Mouse (Mus musculus) Muller cell, postnatal 12 days (primary cell): ENCODE data around the gene N4bp1.

Experiments
- DNase-seq: peaks from one replicate; pipeline ENCODE4 v3.0.0-alpha.2; 2015; ENCODE audit errors: inconsistent ontology term

Gene N4bp1

GRCm38 (mm10) chr8:86897726-86898419, 12.8 kb upstream of the N4bp1 start:
- DNase-seq = no peak

GRCm38 (mm10) chr8:86895390-86895789, 10.3 kb upstream of the N4bp1 start:
- DNase-seq = no peak

GRCm38 (mm10) chr8:86894194-86894761, 9.2 kb upstream of the N4bp1 start:
- DNase-seq = no peak

- peak; percentile 50 for DNase-seq
These were observed 8.5 kb upstream of the N4bp1 start for GRCm38 (mm10) chr8:86893554-86893953.

- DNase-seq = no peak
These were observed 6.5 kb upstream of the N4bp1 start for GRCm38 (mm10) chr8:86891533-86891932.

- peak; percentile 97 for DNase-seq
These were observed 3.2 kb upstream of the N4bp1 start for GRCm38 (mm10) chr8:86888058-86888939.

- peak; percentile 59 for DNase-seq
These were observed 991 bp downstream of the N4bp1 start for GRCm38 (mm10) chr8:86884067-86884466.

- no peak for DNase-seq
These were observed 2.2 kb downstream of the N4bp1 start for GRCm38 (mm10) chr8:86882568-86883478.

- no peak for DNase-seq
These were observed 3.1 kb downstream of the N4bp1 start for GRCm38 (mm10) chr8:86881951-86882350.

GRCm38 (mm10) chr8:86881068-86881609, 3.9 kb downstream of the N4bp1 start:
- no peak for DNase-seq

- no peak for DNase-seq
These were observed 8.2 kb downstream of the N4bp1 start for GRCm38 (mm10) chr8:86876831-86877230.

GRCm38 (mm10) chr8:86874055-86874454, 11.0 kb downstream of the N4bp1 start:
- DNase-seq = no peak

GRCm38 (mm10) chr8:86873151-86873550, 11.9 kb downstream of the N4bp1 start:
- DNase-seq = peak; percentile 91

- DNase-seq = no peak
These were observed 12.8 kb downstream of the N4bp1 start for GRCm38 (mm10) chr8:86872097-86872815.

GRCm38 (mm10) chr8:86871421-86871820, 13.6 kb downstream of the N4bp1 start:
- DNase-seq = no peak

GRCm38 (mm10) chr8:86870771-86871170, 14.3 kb downstream of the N4bp1 start:
- DNase-seq = no peak

- no peak for DNase-seq
These were observed 17.0 kb downstream of the N4bp1 start for GRCm38 (mm10) chr8:86868041-86868440.

- no peak for DNase-seq
These were observed 20.3 kb downstream of the N4bp1 start for GRCm38 (mm10) chr8:86864764-86865163.

- peak; percentile 93 for DNase-seq
These were observed 22.2 kb downstream of the N4bp1 start for GRCm38 (mm10) chr8:86862837-86863236.

GRCm38 (mm10) chr8:86862155-86862816, 22.8 kb downstream of the N4bp1 start:
- no peak for DNase-seq
